Mouse (Mus musculus) spleen, postnatal 14 days (tissue): ENCODE measurements around the gene Olfr1490.
"Not testable (repeated sequence)": the region's sequence is repeated elsewhere in the genome, so short reads cannot be mapped to it uniquely, and the experiment has no call there.

Source experiments
- DNase-seq, 2 experiments: peaks; one replicate each; pipeline ENCODE4 v3.0.0; 2021 to 2022; ENCODE audit warnings: low spot score in 2 of 2

Olfr1490 gene

DNA sequence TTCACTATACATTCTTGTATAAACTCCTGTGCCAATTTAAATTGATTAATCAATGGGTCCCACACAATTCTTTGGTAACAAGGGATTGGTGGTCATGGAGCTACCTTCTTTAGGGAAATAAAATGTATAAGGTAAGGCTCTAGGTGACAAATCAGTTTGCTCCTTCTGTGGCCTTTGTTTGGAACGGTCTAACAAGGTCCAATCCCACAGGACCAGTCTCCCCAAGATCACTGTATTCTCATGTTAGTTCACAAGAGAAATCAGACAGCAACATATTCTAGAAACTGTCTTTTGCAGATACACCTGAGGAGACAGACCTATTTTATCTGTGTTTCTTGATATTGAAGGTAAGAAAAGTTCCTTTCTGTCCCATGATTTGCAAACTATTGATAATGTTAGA lies at the start of gene Olfr1490:
Olfr1490 (plus strand) TSS at position 301 of the 400 bp plus-strand sequence.
- DNase-seq = no peak

DNA sequence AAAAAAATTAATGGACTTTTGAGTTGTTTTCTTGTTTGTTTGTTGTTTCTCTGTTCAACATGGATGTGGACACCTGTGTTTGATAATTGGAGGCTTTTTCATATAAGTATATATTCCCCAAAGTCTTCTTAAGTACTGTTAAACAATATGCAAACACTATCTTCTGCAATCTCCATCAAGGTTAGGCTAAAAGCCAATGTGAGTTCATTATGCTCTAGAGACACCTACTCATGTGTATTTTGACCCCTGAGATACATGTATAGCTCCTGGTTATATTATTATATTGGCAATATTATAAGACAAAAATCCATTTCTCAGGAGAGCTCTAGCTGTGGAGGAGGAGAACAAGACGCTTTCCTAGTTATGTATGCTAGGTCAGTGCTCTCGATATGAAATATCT lies 33.8 kb upstream of the Olfr1490 start, which contains the start of gene Olfr1487:
Olfr1487 (plus strand) TSS at position 301 of the 400 bp plus-strand sequence.
- DNase-seq = not testable (repeated sequence)

GRCm38 (mm10) chr19:13631321-13631720 lies 19.6 kb upstream of the Olfr1490 start, which contains the start of gene Olfr1489:
Gene Olfr1489 (plus strand): TSS chr19:13631621.
- no peak for DNase-seq

- no peak for DNase-seq
These were observed 46.1 kb downstream of the Olfr1490 start, which contains the start of gene Olfr1491 for GRCm38 (mm10) chr19:13696968-13697367. Gene Olfr1491 (plus strand): TSS chr19:13697268.
